Mouse (Mus musculus) hindlimb bud, embryonic 11.5 days (tissue): Measurements from ENCODE around the gene Kcnj12.

Experiments used
- DNase-seq: peaks from one replicate; pipeline ENCODE4 v3.0.0-alpha.2; 2012; ENCODE audit warnings: low read depth, low spot score; ENCODE audit errors: extremely low spot score

Kcnj12 gene

GRCm38 (mm10) chr11:61024388-61024787 lies 2.0 kb downstream of the Kcnj12 start:
- DNase-seq, result no peak

- DNase-seq, result no peak
Observed at GRCm38 (mm10) chr11:61024996-61025395, 2.6 kb downstream of the Kcnj12 start.

DNA sequence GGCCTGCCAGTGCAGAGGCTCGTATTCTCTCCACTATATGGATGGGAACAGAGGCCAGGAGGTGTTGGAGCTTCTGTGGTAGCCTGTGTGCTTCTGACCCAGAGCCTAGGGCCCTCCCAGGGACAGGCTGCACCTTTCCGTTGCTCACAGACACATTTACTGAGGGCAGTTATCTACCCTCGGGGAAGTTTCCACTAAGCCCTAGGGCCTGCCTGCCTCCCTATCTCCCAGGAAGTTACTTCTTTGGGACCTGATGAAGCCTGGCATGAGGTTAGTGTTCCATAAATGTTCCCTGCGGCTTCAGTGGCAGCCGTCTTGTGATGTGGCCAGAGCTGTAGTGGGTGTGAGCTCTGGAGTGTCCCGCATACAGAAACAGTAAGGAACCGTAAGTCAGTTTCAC lies 3.2 kb downstream of the Kcnj12 start:
- DNase-seq, result no peak

DNA sequence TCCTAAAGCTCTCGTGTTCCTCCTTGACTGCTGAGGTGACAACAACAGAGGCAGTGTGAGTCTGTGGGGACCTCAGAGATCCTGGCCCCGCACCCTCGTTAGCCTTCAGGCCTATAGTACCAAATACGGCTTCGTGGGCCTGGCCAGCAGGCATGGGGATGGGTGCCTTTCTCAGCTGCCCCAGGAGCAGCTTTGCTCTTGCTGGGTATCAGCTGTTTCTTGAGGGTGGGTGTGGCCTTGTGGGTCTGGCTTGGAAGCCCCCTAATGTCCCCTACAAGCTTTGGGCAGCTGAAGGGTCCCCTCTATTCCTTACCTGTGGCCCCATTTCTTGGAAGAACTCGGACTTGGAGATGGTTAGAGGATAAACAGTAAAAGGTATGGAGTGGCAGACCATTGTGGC lies 4.0 kb downstream of the Kcnj12 start:
- no peak for DNase-seq

GRCm38 (mm10) chr11:61027160-61027559 lies 4.8 kb downstream of the Kcnj12 start:
- DNase-seq, result no peak

DNA sequence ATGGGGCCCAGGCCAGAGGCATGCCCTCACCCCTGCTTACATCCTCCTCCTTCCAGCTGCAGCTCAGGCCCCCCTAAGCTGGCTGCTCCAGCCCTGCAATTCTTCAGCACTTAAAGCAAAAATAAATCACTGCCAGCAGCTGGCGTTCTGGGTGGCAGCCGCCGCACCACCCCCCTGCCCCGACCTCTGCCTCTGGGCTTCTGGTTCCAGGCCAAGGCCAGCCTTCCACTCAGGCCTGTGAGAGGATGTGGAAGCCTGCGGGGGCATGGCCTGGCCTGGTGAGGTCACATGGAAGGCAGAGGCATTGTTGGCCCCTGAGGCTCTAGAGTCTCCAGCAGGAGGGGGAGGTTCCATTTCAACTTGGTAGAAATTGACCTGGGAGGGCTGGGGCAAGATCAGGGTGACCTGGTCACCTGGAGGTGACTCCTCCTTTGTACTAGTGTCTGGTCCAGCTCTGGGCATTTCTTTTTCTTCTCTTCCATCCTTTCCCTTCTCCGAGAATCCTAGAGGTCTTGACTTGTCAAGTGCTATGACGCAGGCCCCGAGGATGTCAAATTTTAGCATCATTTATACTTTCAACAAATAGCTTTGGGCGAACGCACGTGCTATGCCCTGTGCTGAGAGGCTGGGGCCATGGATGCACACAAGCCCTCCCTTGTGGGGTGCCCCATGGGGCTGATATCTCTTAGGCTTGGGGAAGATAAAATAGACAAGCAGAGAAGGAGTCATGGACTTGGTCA lies 6.0 kb downstream of the Kcnj12 start:
- no peak for DNase-seq

GRCm38 (mm10) chr11:61029116-61029740 lies 6.9 kb downstream of the Kcnj12 start:
- no peak for DNase-seq

GRCm38 (mm10) chr11:61029864-61030595 lies 7.7 kb downstream of the Kcnj12 start:
- no peak for DNase-seq

GRCm38 (mm10) chr11:61031137-61031536 lies 8.8 kb downstream of the Kcnj12 start:
- no peak for DNase-seq

GRCm38 (mm10) chr11:61031658-61032445 lies 9.5 kb downstream of the Kcnj12 start:
- no peak for DNase-seq

GRCm38 (mm10) chr11:61032481-61032880 lies 10.1 kb downstream of the Kcnj12 start:
- DNase-seq, result no peak

DNA sequence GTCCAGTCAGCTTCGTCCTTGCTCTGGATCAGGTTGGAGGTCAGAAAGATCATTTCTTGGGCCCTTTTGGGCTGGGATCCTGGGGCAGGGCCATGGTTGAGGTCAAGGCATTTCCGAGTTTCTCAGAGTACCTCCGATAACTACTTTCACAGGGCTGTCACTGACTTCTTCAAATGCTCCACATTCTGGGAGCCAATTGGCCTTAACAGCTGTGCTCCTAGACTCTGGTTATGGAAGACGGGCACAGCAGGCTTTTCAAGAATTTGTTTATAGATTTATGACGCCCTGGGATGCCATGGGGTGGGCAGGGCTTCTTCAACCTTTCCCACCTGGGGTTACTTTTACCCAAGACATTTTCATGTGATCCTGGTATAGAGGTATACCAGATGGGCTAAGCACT lies 10.8 kb downstream of the Kcnj12 start:
- DNase-seq, result no peak

DNA sequence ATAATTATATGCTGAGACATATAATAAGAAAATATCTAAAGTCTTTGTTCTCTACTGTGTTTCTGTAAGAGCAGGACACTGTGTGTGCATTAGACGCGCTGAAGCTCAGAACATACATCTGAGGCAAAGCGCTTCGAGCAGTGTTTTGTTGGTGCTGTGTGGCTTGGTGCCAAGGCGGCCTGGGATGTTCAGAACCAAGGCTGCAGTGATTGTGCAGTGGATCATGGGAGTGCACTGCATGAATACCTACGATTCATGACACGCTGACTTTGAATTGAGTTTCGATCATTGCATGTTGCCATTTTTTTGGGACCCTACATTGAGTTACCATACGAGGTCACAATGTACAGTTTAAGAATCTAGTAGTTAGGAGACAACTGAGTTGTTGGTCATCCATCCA lies 14.3 kb downstream of the Kcnj12 start:
- DNase-seq, result no peak

DNA sequence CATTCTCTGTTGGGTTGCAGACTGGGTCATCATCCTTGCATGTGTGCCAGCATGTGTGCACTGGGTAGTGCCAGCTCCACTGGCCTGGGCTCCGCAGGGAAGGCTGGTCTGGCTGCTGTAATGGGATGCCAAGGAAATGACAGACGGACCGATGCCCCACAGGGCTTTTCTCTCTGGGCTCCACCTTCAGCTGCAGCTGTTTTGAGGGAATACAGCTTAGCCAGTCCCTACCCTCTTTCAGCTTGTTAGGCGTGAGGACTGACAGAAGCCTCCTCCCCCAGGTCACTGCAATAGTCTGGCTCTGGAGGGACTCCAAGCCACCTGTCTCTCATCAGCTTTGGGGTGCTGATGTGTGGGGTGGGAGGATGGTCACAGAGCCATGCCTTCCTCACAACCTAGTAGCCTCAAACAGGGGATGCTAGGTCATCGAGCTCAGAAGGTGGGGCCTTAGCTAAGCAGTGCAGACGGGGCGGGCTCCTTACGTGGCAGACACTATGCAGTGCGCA lies 16.0 kb downstream of the Kcnj12 start:
- no peak for DNase-seq

GRCm38 (mm10) chr11:61040856-61041652 lies 18.7 kb downstream of the Kcnj12 start:
- no peak for DNase-seq

- no peak for DNase-seq
Observed at GRCm38 (mm10) chr11:61042593-61042992, 20.2 kb downstream of the Kcnj12 start.

DNA sequence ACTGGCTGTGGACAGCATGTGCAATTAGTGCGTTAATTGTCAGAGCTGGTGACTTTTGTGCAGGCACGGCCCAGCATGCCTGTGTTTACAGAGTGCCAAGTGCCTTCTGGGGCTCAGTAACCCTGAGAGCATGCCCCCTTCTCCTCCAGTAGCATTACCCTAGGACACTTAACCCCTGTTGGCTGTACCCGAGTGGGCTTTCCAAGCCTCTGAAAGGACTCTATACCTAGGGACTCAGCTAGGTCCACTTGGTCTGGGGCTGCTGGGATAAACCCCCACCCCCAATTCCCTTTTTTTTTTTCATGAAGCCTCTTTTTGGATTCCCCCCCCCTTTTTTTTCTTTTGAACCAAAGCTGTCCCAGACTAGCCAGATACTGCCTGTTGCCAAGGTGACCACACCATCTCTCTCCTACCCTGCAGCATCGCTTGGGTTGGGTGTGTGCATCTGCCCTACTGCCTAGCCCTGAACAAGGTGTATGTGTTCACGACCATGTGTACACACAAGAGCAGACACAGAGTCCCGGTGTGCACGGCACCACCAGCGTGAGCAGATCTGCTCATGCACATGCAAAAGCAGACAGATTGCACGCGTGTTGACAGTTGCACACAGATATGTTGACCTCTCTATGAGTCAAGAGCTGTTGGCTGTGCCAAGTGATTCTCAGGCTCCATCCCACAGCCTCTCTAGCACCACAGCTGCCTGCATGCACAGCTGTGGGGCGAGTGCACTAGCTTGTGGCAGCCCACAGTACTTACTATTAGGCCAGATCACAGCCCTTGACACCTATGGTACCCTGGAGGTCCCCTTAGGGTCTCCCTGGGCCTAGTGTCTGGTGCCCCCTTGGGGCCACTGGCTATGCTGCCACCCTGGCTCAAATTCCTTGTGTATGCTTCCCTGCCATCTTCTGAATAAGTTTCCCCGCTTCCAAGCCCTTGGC lies 21.0 kb downstream of the Kcnj12 start:
- no peak for DNase-seq

DNA sequence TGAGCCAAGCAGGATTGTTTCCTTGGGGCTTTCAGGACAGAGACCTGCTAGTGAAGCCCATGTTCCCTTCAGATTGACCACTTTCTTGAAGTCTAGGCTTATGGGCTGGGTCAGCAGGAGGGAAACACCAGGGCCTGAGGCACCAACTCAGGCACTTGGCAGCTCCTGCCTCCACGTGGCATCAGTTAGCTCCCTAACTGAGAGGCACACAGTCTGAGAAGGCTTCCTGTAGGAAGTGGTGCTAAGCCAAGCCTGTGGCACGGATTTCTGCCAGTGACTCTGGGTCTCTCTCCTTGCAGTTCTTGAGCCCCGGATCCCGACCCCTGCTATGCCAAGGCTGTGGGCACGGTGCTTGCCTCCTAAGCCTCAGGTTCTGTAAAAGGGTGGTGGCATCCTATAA lies 22.4 kb downstream of the Kcnj12 start:
- no peak for DNase-seq

GRCm38 (mm10) chr11:61047441-61047840 lies 25.1 kb downstream of the Kcnj12 start:
- DNase-seq, result no peak
